ENCODE assay signal across 9 mouse cellular contexts in the genomic region with DNA sequence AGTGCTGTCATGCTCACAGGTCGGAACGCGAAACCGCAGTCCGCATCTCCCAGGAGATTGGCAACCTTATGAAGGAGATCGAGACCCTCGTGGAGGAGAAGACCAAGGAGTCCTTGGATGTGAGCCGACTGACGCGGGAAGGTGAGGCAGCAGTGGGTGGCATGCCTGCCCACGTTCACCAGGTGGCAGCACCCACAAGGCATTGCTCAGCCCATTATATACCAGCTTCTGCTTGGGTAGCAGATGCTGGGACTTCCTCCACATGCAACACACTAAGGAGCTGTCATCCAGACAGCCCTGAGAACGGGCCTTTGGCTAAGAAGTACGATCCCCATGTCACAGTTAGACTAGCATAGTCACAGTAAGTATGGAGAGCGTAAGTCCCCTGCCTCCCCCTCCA. TPM values are rescaled to one million over a fixed set of nuclear protein-coding genes. Genes with fewer than 3 reads are reported as not detected.
A peak's percentile ranks its signal among the peaks of the same experiment; 100 is the strongest.
DNase-seq lines count a peak whose midpoint lies in the region; ATAC-seq and TF ChIP-seq lines count a peak whose summit lies in the region.
"Had no signal": no experiment of that assay in that cellular context is flagged by ENCODE, and none has a peak within 500 bp of the region (broad histone marks: within the 10 kb centered on the region; RNA-seq: fewer than 3 reads in every experiment).

No protein-coding gene starts in this region.

- H3K4me2 ChIP-seq in heart, postnatal 0 days (ENCODE audit: low read depth, low read length) = no peak overlapping the region
- no peak overlapping the region for H3K4me2 ChIP-seq in heart, embryonic 12.5 days
- H3K4me2 ChIP-seq: liver, embryonic 13.5 days had no signal

- DNase-seq in heart, postnatal 0 days (ENCODE audit: low spot score) = no peak
- peak; percentile 28 to 33 for DNase-seq in B cell, adult 2 months
- DNase-seq in lung, postnatal 10 days = peak; percentile 49
- DNase-seq in thymus, postnatal 4 days = peak; percentile 79
- DNase-seq in embryo, embryonic 9.5 days (ENCODE audit: extremely low spot score) = no peak
- DNase-seq: liver, embryonic 13.5 days had no signal

- no peak overlapping the region for H3K9ac ChIP-seq in heart, postnatal 0 days (replicated peaks; ENCODE audit: low read depth, low read length)
- no peak overlapping the region for H3K9ac ChIP-seq in heart, embryonic 12.5 days
- H3K9ac ChIP-seq: liver, embryonic 13.5 days had no signal

- WGBS in heart, postnatal 0 days = 75% methylated on average over 14 of the region's 14 CpGs
- WGBS in heart, embryonic 12.5 days = 77% methylated on average over 14 of the region's 14 CpGs

- no peak for TF ChIP-seq EP300 in heart, postnatal 0 days (IDR thresholded peaks at IDR 0.05; ENCODE audit: low read depth)

- H3K4me1 ChIP-seq in heart, postnatal 0 days (ENCODE audit: control insufficient read depth, insufficient read depth) = no peaks in the 10 kb centered on the region
- peaks cover 11% of the 10 kb centered on the region for H3K4me1 ChIP-seq in heart, embryonic 12.5 days (replicated peaks)
- no peaks in the 10 kb centered on the region for H3K4me1 ChIP-seq in embryonic fibroblast, embryonic 13.5 days (ENCODE audit: control insufficient read depth, insufficient read depth, low read length)

- H3K27ac ChIP-seq in heart, postnatal 0 days (ENCODE audit: low read depth) = no peak overlapping the region
- no peak overlapping the region for H3K27ac ChIP-seq in heart, embryonic 12.5 days (ENCODE audit: poor library complexity, severe bottlenecking)
- H3K27ac ChIP-seq in embryonic fibroblast, embryonic 13.5 days (ENCODE audit: insufficient read depth, low read length) = no peak overlapping the region
- H3K27ac ChIP-seq: liver, embryonic 13.5 days had no signal

- H3K36me3 ChIP-seq in heart, postnatal 0 days (replicated peaks; ENCODE audit: control insufficient read depth, insufficient read depth, low read length) = peaks cover 32% of the 10 kb centered on the region
- H3K36me3 ChIP-seq in heart, embryonic 12.5 days = peaks cover 85% of the 10 kb centered on the region

- no peak overlapping the region for H3K4me3 ChIP-seq in heart, postnatal 0 days (ENCODE audit: low read depth, low read length)
- no peak overlapping the region for H3K4me3 ChIP-seq in heart, embryonic 12.5 days
- H3K4me3 ChIP-seq in embryonic fibroblast, embryonic 13.5 days (ENCODE audit: insufficient read depth, low read length) = no peak overlapping the region
- H3K4me3 ChIP-seq: liver, embryonic 13.5 days had no signal

- ATAC-seq in heart, postnatal 0 days (ENCODE audit: insufficient read depth, low read depth) = no peak
- ATAC-seq in heart, embryonic 12.5 days (ENCODE audit: insufficient number of reproducible peaks, low FRiP score) = no peak
- no peak for ATAC-seq in activated CD4-positive, CD25-positive, alpha-beta regulatory T cell, adult 4 months

- no peaks in the 10 kb centered on the region for H3K9me3 ChIP-seq in heart, postnatal 0 days (replicated peaks; ENCODE audit: control insufficient read depth, low read length)
- H3K9me3 ChIP-seq in heart, embryonic 12.5 days (replicated peaks) = no peaks in the 10 kb centered on the region
- H3K9me3 ChIP-seq: liver, embryonic 13.5 days had no signal

- peak; percentile 49 for TF ChIP-seq CTCF in heart, postnatal 0 days (IDR thresholded peaks at IDR 0.05; ENCODE audit: low read depth)
- peak; percentile 48; the same call in 1 of the 2 replicates for TF ChIP-seq CTCF in embryonic fibroblast, embryonic 13.5 days (IDR thresholded peaks at IDR 0.05; ENCODE audit: borderline replicate concordance, insufficient read depth, low read length)

- H3K27me3 ChIP-seq in heart, postnatal 0 days (ENCODE audit: control insufficient read depth, insufficient read depth, low read length) = no peaks in the 10 kb centered on the region
- no peaks in the 10 kb centered on the region for H3K27me3 ChIP-seq in heart, embryonic 12.5 days (replicated peaks)
- H3K27me3 ChIP-seq: liver, embryonic 13.5 days had no signal

- no peak for TF ChIP-seq POLR2A in embryonic fibroblast, embryonic 13.5 days (IDR thresholded peaks at IDR 0.05; ENCODE audit: low read depth, low read length)

RNA-seq across cellular contexts. Expression of gene P3h1, which starts 8.9 kb away (rescaled TPM):
- 34.3 and 40.8 TPM in 2 replicates for total RNA-seq in heart, postnatal 0 days (2014; rRNA removed; ENCODE audit: low replicate concordance)
- 20.5 and 23.5 TPM in 2 replicates for polyA plus RNA-seq in heart, postnatal 0 days (2015; fragmentation: Nextera tagmentation; extraction: Ambion mirVana)
- 32.8 and 34.3 TPM in 2 replicates for polyA plus RNA-seq in heart, embryonic 12.5 days (2016; fragmentation: Nextera tagmentation; extraction: Ambion mirVana)
- polyA plus RNA-seq in embryonic fibroblast, embryonic 13.5 days (2011; ENCODE audit: insufficient read length, low read depth, missing spikeins) = 142 and 190 TPM in 2 replicates
- polyA plus RNA-seq in activated CD4-positive, CD25-positive, alpha-beta regulatory T cell, adult 4 months (2017; shearing (Covaris generic)) = 1 to 10 TPM; 1.1 to 1.6 TPM

RNA-seq across cellular contexts. Expression of gene AU022252, which starts 9.2 kb away (rescaled TPM):
- 7.1 and 7.5 TPM in 2 replicates for total RNA-seq in heart, postnatal 0 days (2014; rRNA removed; ENCODE audit: low replicate concordance)
- 15.5 and 18.4 TPM in 2 replicates for polyA plus RNA-seq in heart, postnatal 0 days (2015; fragmentation: Nextera tagmentation; extraction: Ambion mirVana)
- 27.8 and 28.9 TPM in 2 replicates for polyA plus RNA-seq in heart, embryonic 12.5 days (2016; fragmentation: Nextera tagmentation; extraction: Ambion mirVana)
- 17.1 and 17.8 TPM in 2 replicates for polyA plus RNA-seq in embryonic fibroblast, embryonic 13.5 days (2011; ENCODE audit: insufficient read length, low read depth, missing spikeins)
- polyA plus RNA-seq in activated CD4-positive, CD25-positive, alpha-beta regulatory T cell, adult 4 months (2017; shearing (Covaris generic)) = 1 to 10 TPM; 8.0 to 9.2 TPM

RNA-seq across cellular contexts. Expression of gene Cldn19, which starts 13.6 kb away (rescaled TPM):
- total RNA-seq in heart, postnatal 0 days (2014; rRNA removed; ENCODE audit: low replicate concordance) = not detected in 2 replicates
- polyA plus RNA-seq in heart, postnatal 0 days (2015; fragmentation: Nextera tagmentation; extraction: Ambion mirVana) = 0.05 TPM in 1 of 2 replicates, not detected in the other
- not detected in 2 replicates for polyA plus RNA-seq in heart, embryonic 12.5 days (2016; fragmentation: Nextera tagmentation; extraction: Ambion mirVana)
- polyA plus RNA-seq in embryonic fibroblast, embryonic 13.5 days (2011; ENCODE audit: insufficient read length, low read depth, missing spikeins) = 0.20 and 0.21 TPM in 2 replicates
- not detected for polyA plus RNA-seq in activated CD4-positive, CD25-positive, alpha-beta regulatory T cell, adult 4 months (2017; shearing (Covaris generic))
- polyA plus RNA-seq: liver, embryonic 13.5 days had no signal

RNA-seq across cellular contexts. Expression of gene Tmem269, which starts 23.6 kb away (rescaled TPM):
- total RNA-seq in heart, postnatal 0 days (2014; rRNA removed; ENCODE audit: low replicate concordance) = not detected in 2 replicates
- not detected in 2 replicates for polyA plus RNA-seq in heart, postnatal 0 days (2015; fragmentation: Nextera tagmentation; extraction: Ambion mirVana)
- polyA plus RNA-seq in heart, embryonic 12.5 days (2016; fragmentation: Nextera tagmentation; extraction: Ambion mirVana) = 0.19 TPM in 1 of 2 replicates, not detected in the other
- not detected in 2 replicates for polyA plus RNA-seq in embryonic fibroblast, embryonic 13.5 days (2011; ENCODE audit: insufficient read length, low read depth, missing spikeins)
- under 1 TPM in 1 of 2 experiments, not detected in 1; 0.26 TPM for polyA plus RNA-seq in activated CD4-positive, CD25-positive, alpha-beta regulatory T cell, adult 4 months (2017; shearing (Covaris generic))
- polyA plus RNA-seq: liver, embryonic 13.5 days had no signal

RNA-seq across cellular contexts. Expression of gene Svbp, which starts 46.6 kb away (rescaled TPM):
- 33.2 and 49.1 TPM in 2 replicates for total RNA-seq in heart, postnatal 0 days (2014; rRNA removed; ENCODE audit: low replicate concordance)
- 126 and 129 TPM in 2 replicates for polyA plus RNA-seq in heart, postnatal 0 days (2015; fragmentation: Nextera tagmentation; extraction: Ambion mirVana)
- 127 TPM in 2 replicates for polyA plus RNA-seq in heart, embryonic 12.5 days (2016; fragmentation: Nextera tagmentation; extraction: Ambion mirVana)
- polyA plus RNA-seq in embryonic fibroblast, embryonic 13.5 days (2011; ENCODE audit: insufficient read length, low read depth, missing spikeins) = 42.2 and 57.6 TPM in 2 replicates
- 10 to 100 TPM; 63.6 to 67.8 TPM for polyA plus RNA-seq in activated CD4-positive, CD25-positive, alpha-beta regulatory T cell, adult 4 months (2017; shearing (Covaris generic))

Comparison
In these comparisons a context has a peak if more than half of its experiments do, and no peak if none do; other contexts are left out.
1. DNase-seq: peak in B cell, adult 2 months (2 of 2), lung, postnatal 10 days (single experiment) and thymus, postnatal 4 days (single experiment); none in heart, postnatal 0 days (single experiment) and embryo, embryonic 9.5 days (single experiment).